Mouse (Mus musculus): ENCODE results near the gene Mcrip2. TPM values are rescaled to one million over a fixed set of nuclear protein-coding genes. Genes with fewer than 3 reads are reported as not detected.

Gene Mcrip2
- polyA plus RNA-seq, 2 experiments: 12.3 to 20.2 TPM

DNA sequence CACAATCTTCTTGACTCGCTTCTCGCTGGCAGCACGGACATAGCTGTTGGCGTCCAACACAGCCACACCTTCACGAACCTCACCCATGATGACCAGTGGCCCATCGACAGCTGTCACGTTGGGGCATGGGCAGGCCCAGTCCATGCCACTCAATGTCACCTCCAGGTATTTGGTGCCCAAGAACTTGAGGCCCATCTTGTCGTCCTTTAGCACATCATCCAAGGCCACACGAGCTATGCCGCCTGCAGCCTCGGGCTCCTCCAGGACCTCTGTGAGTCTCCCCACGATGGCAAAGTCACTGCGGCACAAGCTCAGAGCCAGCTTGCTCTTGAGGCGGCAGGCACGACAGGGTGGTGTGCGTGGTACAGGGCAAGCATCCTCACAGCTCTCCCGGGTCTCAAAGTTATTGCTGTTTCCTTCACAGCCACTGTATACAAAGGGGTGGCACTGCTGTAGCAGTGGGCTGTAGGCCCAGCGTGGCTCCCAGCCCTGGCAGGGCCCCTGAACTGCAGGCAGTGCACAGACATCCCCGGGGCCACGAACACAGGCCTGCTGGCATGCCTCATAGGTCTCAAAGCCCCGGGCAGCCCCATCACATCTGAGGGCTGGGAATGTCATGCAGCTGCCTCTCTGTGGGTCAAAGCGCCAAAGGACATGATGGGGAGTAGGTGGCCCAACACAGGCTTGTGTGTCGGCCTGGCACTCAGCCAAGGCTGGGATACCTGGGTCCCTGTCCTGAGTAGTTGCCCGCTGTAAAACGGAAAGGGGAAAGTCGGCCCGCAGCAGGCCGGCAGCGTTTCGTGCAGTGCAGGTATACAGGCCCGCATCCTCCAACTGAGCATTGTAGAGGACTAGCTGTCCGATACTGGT, 9.4 kb upstream of the Mcrip2 start:
- ATAC-seq (ENCODE audit: low FRiP score, low read depth) (no peak), DNase-seq (ENCODE audit: low spot score) (no peak)
- Histone ChIP-seq H3K4me2 (replicated peaks; ENCODE audit: low read depth, low read length, severe bottlenecking) (no peak overlapping the region), H3K27me3 (ENCODE audit: control insufficient read depth, insufficient read depth, low read length) (no peaks in the 10 kb centered on the region), H3K4me1 (ENCODE audit: control insufficient read depth, insufficient read depth, low read length) (peaks cover 10% of the 10 kb centered on the region), H3K4me3 (replicated peaks; ENCODE audit: low read length) (no peak overlapping the region), H3K27ac (replicated peaks; ENCODE audit: low read depth, low read length) (no peak overlapping the region), H3K36me3 (ENCODE audit: control insufficient read depth, insufficient read depth, low read length) (peaks cover 41% of the 10 kb centered on the region), H3K9ac (ENCODE audit: low read depth, low read length, severe bottlenecking) (no peak overlapping the region), H3K9me3 (ENCODE audit: control insufficient read depth, low read length) (no peaks in the 10 kb centered on the region)
- TF ChIP-seq POLR2A (IDR thresholded peaks at IDR 0.05; ENCODE audit: borderline replicate concordance, extremely low read depth, insufficient read depth, insufficient read length): no peak
- WGBS: 92% methylated on average over 32 of the region's 32 CpGs

GRCm38 (mm10) chr17:25877025-25877424, 8.5 kb upstream of the Mcrip2 start:
- DNase-seq (ENCODE audit: low spot score): no peak
- TF ChIP-seq POLR2A (IDR thresholded peaks at IDR 0.05; ENCODE audit: borderline replicate concordance, extremely low read depth, insufficient read depth, insufficient read length): no peak
- ATAC-seq (ENCODE audit: low FRiP score, low read depth): no peak
- Histone ChIP-seq H3K4me2 (replicated peaks; ENCODE audit: low read depth, low read length, severe bottlenecking) (no peak overlapping the region), H3K4me1 (ENCODE audit: control insufficient read depth, insufficient read depth, low read length) (peaks cover 10% of the 10 kb centered on the region), H3K36me3 (ENCODE audit: control insufficient read depth, insufficient read depth, low read length) (peaks cover 31% of the 10 kb centered on the region), H3K4me3 (replicated peaks; ENCODE audit: low read length) (no peak overlapping the region), H3K27me3 (ENCODE audit: control insufficient read depth, insufficient read depth, low read length) (no peaks in the 10 kb centered on the region), H3K9me3 (ENCODE audit: control insufficient read depth, low read length) (no peaks in the 10 kb centered on the region), H3K9ac (ENCODE audit: low read depth, low read length, severe bottlenecking) (no peak overlapping the region), H3K27ac (replicated peaks; ENCODE audit: low read depth, low read length) (no peak overlapping the region)
- 90% methylated on average over 3 of the region's 3 CpGs for WGBS

DNA sequence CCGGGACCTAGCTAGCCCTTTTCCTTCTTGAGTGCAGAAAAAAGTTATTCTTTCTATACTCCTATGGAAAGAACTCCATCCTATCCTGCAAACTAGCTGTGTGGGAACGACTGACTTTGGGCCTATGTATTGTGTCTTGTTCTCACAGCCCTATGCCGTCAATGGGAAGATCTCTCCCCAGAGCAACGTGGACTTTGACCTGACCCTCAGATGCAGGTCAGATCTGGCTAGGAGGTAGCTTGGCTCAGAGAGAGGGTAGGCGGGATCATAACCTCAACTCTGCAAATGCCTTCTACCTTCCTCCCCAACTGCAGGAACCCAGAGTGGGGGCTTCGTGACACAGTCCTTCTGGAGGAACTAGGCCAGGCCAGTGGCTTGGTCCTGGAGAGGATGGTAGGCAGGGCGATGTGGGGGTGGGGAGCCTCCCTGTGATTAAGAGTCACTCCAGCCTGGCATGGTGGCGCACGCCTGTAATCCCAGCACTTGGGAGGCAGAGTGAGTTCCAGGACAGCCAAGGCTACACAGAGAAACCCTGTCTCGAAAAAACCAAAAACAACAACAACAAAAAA, 7.9 kb upstream of the Mcrip2 start:
- ATAC-seq (ENCODE audit: low FRiP score, low read depth) (no peak), DNase-seq (ENCODE audit: low spot score) (no peak)
- peak overlapping the region; percentile 77 for H3K4me3 ChIP-seq (replicated peaks; ENCODE audit: low read length)
- peaks cover 10% of the 10 kb centered on the region for H3K4me1 ChIP-seq (ENCODE audit: control insufficient read depth, insufficient read depth, low read length)
- H3K9me3 ChIP-seq (ENCODE audit: control insufficient read depth, low read length): no peaks in the 10 kb centered on the region
- H3K9ac ChIP-seq (ENCODE audit: low read depth, low read length, severe bottlenecking): peak overlapping the region; percentile 63
- 71% methylated on average over 10 of the region's 10 CpGs for WGBS
- peak overlapping the region; percentile 88 for H3K4me2 ChIP-seq (replicated peaks; ENCODE audit: low read depth, low read length, severe bottlenecking)
- no peak overlapping the region for H3K27ac ChIP-seq (replicated peaks; ENCODE audit: low read depth, low read length)
- no peak for TF ChIP-seq POLR2A (IDR thresholded peaks at IDR 0.05; ENCODE audit: borderline replicate concordance, extremely low read depth, insufficient read depth, insufficient read length)
- H3K36me3 ChIP-seq (ENCODE audit: control insufficient read depth, insufficient read depth, low read length): peaks cover 26% of the 10 kb centered on the region
- H3K27me3 ChIP-seq (ENCODE audit: control insufficient read depth, insufficient read depth, low read length): no peaks in the 10 kb centered on the region

DNA sequence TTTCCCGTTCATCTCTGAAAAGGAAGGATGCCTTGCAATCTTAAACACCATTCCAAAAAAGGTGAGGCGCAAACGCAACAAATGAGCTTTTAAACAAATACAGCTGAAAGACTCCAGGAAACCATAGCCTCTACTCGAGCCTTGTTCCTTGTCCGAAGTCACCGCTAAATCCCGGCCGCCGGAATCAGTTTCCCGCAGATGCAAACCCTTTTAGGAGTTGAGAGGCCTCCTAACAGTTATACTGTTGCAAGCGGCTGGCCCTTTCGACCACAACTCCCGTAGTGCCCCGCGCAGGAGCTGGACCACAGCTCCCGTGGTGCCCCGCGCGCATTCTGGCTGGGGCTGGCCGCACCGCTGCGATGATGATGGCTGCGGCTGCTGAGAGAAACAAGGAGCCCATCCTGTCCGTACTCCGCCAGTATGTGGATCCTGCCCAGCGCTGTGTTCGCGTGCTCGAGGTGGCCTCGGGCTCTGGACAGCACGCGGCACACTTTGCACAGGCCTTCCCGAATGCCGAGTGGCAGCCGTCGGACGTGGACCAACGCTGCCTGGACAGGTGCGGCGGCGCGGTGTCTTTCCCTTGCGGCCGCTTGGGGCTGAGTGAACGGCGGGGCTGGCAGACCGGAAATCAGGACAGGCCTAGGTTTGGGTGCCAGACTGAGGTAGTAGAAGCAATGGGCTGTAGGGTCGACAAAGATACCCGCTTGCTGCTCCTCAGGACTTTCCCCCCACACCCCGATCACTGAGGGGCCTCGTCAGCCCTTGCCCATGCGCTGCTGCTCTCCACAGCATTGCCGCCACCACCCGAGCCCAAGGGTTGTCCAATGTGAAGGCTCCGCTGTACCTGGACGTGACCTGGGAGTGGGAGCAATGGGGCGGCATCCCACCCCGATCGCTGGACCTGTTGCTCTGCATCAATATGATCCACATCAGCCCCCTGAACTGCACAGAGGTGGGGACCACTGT, 6.9 kb upstream of the Mcrip2 start:
- Histone ChIP-seq H3K9me3 (ENCODE audit: control insufficient read depth, low read length) (no peaks in the 10 kb centered on the region), H3K4me3 (replicated peaks; ENCODE audit: low read length) (peak overlapping the region; percentile 77), H3K9ac (ENCODE audit: low read depth, low read length, severe bottlenecking) (peak overlapping the region; percentile 63), H3K36me3 (ENCODE audit: control insufficient read depth, insufficient read depth, low read length) (peaks cover 25% of the 10 kb centered on the region), H3K4me2 (replicated peaks; ENCODE audit: low read depth, low read length, severe bottlenecking) (peak overlapping the region; percentile 88), H3K4me1 (ENCODE audit: control insufficient read depth, insufficient read depth, low read length) (peaks cover 10% of the 10 kb centered on the region), H3K27me3 (ENCODE audit: control insufficient read depth, insufficient read depth, low read length) (no peaks in the 10 kb centered on the region), H3K27ac (replicated peaks; ENCODE audit: low read depth, low read length) (peak overlapping the region; percentile 76)
- DNase-seq (ENCODE audit: low spot score): peak; percentile 88
- 0 out of 2 replicates have a peak, but pooled peaks have one; percentile 85 for TF ChIP-seq POLR2A (IDR thresholded peaks at IDR 0.05; ENCODE audit: borderline replicate concordance, extremely low read depth, insufficient read depth, insufficient read length)
- under 1% methylated on average over 58 of the region's 59 CpGs for WGBS
- peak; percentile 93 for ATAC-seq (ENCODE audit: low FRiP score, low read depth)

DNA sequence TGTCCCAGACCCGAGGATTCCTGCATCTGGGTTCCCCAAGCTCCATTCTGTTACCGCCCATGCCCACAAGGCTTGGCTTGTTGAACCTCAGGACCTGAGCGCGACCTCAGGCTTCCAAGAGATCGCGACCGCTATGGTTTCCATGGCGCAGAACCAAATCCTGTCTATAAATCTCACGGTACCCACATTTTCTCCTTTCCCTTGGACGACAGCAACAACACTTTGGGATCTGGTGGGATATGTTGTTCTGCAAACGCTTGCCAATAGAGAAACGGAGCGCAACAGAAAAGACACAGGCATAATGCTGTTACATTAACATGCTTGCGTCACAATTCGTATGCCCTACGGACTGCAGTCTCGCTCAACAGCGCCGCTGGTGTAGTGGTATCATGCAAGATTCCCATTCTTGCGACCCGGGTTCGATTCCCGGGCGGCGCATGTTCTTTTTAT, 6.2 kb upstream of the Mcrip2 start, which contains the start of gene Mettl26:
Gene Mettl26, plus strand, starts transcription at position 354 of the 450 bp plus-strand sequence.
- no peak for TF ChIP-seq POLR2A (IDR thresholded peaks at IDR 0.05; ENCODE audit: borderline replicate concordance, extremely low read depth, insufficient read depth, insufficient read length)
- ATAC-seq (ENCODE audit: low FRiP score, low read depth) (peak; percentile 82), DNase-seq (ENCODE audit: low spot score) (peak; percentile 97)
- under 1% methylated on average over 25 of the region's 25 CpGs for WGBS
- peaks cover 20% of the 10 kb centered on the region for H3K36me3 ChIP-seq (ENCODE audit: control insufficient read depth, insufficient read depth, low read length)
- no peaks in the 10 kb centered on the region for H3K9me3 ChIP-seq (ENCODE audit: control insufficient read depth, low read length)
- peak within 1 kb of the TSS; percentile 63 for H3K9ac ChIP-seq (ENCODE audit: low read depth, low read length, severe bottlenecking)
- H3K27ac ChIP-seq (replicated peaks; ENCODE audit: low read depth, low read length): peak within 1 kb of the TSS; percentile 76
- H3K4me2 ChIP-seq (replicated peaks; ENCODE audit: low read depth, low read length, severe bottlenecking): peak within 1 kb of the TSS; percentile 88
- peak within 1 kb of the TSS; percentile 77 for H3K4me3 ChIP-seq (replicated peaks; ENCODE audit: low read length)
- no peaks in the 10 kb centered on the region for H3K27me3 ChIP-seq (ENCODE audit: control insufficient read depth, insufficient read depth, low read length)
- peaks cover 10% of the 10 kb centered on the region for H3K4me1 ChIP-seq (ENCODE audit: control insufficient read depth, insufficient read depth, low read length)
